Comparison of ENCODE assay signal across 9 mouse cellular contexts in the genomic region with DNA sequence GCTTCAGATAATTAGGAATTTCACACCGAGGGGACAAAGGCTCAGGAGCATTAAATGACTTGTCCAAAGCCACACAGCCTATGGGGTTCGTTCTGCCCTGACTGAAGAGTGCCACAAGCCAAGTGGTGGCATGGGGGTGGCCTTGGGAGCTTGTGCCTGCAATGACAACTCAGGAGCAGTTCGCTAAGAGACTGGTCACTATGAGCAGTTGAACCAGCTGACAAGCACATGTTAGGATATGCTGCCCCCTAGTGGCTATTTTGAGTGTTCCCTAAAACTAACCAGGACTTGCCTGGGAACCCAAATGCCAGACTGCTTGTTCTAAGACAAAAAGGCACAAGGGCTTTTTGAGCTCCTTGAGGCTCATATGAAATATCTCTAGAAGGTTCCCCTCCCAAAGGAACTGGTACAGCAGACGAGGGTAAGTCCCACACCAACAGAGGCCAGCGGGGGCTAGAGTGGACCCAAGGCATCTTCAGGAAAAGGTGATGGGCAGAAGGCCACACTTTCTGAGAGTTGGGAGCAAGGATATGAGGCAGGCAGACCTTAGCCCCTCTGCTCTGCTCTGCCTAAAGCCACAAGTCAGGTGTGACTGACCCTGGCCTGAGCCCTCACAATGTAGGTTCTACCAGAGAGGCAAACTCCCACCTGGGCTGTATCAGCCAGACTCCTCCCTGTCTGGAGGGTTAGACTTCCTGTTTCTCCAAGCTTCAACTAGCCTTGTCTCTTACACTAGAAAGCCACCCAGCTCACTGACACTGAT. TPM values are rescaled to one million over a fixed set of nuclear protein-coding genes. Genes with fewer than 3 reads are reported as not detected.
A peak's percentile ranks its signal among the peaks of the same experiment; 100 is the strongest.
DNase-seq lines count a peak whose midpoint lies in the region; ATAC-seq lines count a peak whose summit lies in the region.
"Had no signal": no experiment of that assay in that cellular context is flagged by ENCODE, and none has a peak within 500 bp of the region (broad histone marks: within the 10 kb centered on the region; RNA-seq: fewer than 3 reads in every experiment).

No protein-coding gene starts in this region.

- no peak overlapping the region for H3K4me2 ChIP-seq in heart, embryonic 11.5 days
- H3K4me2 ChIP-seq: limb, embryonic 15.5 days had no signal

- no peak for ATAC-seq in heart, embryonic 11.5 days (replicated peaks; ENCODE audit: insufficient number of reproducible peaks, low FRiP score, low TSS enrichment)

- DNase-seq in heart, adult 18-20 months: peak; percentile 58 to 81
- peak; percentile 49 for DNase-seq in Muller cell, postnatal 12 days (ENCODE audit: inconsistent ontology term)
- peak; percentile 69 for DNase-seq in cerebellum, adult 8-10 months
- peak; percentile 82 for DNase-seq in forelimb bud, embryonic 11.5 days (ENCODE audit: low read depth, low spot score)
- DNase-seq in kidney, postnatal 4 days: peak; percentile 38 to 62
- peak; percentile 60 for DNase-seq in midbrain, embryonic 10.5 days (ENCODE audit: low spot score)
- DNase-seq in spleen, adult 12 weeks (ENCODE audit: low spot score): peak; percentile 33

- no peaks in the 10 kb centered on the region for H3K9me3 ChIP-seq in heart, embryonic 11.5 days (replicated peaks; ENCODE audit: control insufficient read depth, low read length)
- H3K9me3 ChIP-seq in midbrain, embryonic 10.5 days (replicated peaks): no peaks in the 10 kb centered on the region
- H3K9me3 ChIP-seq: limb, embryonic 15.5 days had no signal

- 35% methylated on average over 5 of the region's 5 CpGs for WGBS in heart, embryonic 11.5 days (ENCODE audit: insufficient replicate concordance)
- WGBS in midbrain, embryonic 10.5 days: 33% methylated on average over 5 of the region's 5 CpGs

- H3K9ac ChIP-seq in heart, embryonic 11.5 days (ENCODE audit: low read depth, low read length): no peak overlapping the region
- H3K9ac ChIP-seq: limb, embryonic 15.5 days had no signal

- no peak overlapping the region for H3K27ac ChIP-seq in heart, embryonic 11.5 days (ENCODE audit: low read depth, low read length)
- H3K27ac ChIP-seq in midbrain, embryonic 10.5 days (replicated peaks): no peak overlapping the region
- H3K27ac ChIP-seq: limb, embryonic 15.5 days had no signal

- no peaks in the 10 kb centered on the region for H3K36me3 ChIP-seq in heart, embryonic 11.5 days (ENCODE audit: control insufficient read depth, insufficient read depth, low read length)
- H3K36me3 ChIP-seq in midbrain, embryonic 10.5 days: no peaks in the 10 kb centered on the region
- H3K36me3 ChIP-seq: limb, embryonic 15.5 days had no signal

- no peaks in the 10 kb centered on the region for H3K4me1 ChIP-seq in heart, embryonic 11.5 days (ENCODE audit: control insufficient read depth, insufficient read depth, low read length)
- peaks cover 3% of the 10 kb centered on the region; the same call in 1 of the 2 replicates for H3K4me1 ChIP-seq in midbrain, embryonic 10.5 days
- H3K4me1 ChIP-seq: limb, embryonic 15.5 days had no signal

- no peaks in the 10 kb centered on the region; the same call in 1 of the 2 replicates for H3K27me3 ChIP-seq in heart, embryonic 11.5 days (ENCODE audit: control insufficient read depth, insufficient read depth, low read length)
- no peaks in the 10 kb centered on the region for H3K27me3 ChIP-seq in midbrain, embryonic 10.5 days (ENCODE audit: low read depth, poor library complexity, severe bottlenecking)
- H3K27me3 ChIP-seq: limb, embryonic 15.5 days had no signal

- H3K4me3 ChIP-seq in heart, embryonic 11.5 days (ENCODE audit: low read depth, low read length): no peak overlapping the region
- no peak overlapping the region for H3K4me3 ChIP-seq in midbrain, embryonic 10.5 days
- H3K4me3 ChIP-seq: limb, embryonic 15.5 days had no signal

RNA-seq across cellular contexts. Expression of gene Mtfp1, which starts 11.7 kb away (rescaled TPM):
- 100 to 1,000 TPM; 133 to 172 TPM for total RNA-seq in heart, adult 18-20 months (2021)
- 20.8 and 21.0 TPM in 2 replicates for polyA plus RNA-seq in heart, embryonic 11.5 days (2014; fragmentation: Nextera tagmentation; extraction: Ambion mirVana)
- 8.1 and 10.3 TPM in 2 replicates for polyA plus RNA-seq in midbrain, embryonic 10.5 days (2016; fragmentation: Nextera tagmentation; extraction: Ambion mirVana)

RNA-seq across cellular contexts. Expression of gene Sec14l3, which starts 18.9 kb away (rescaled TPM):
- 1 to 10 TPM in 1 of 2 experiments, not detected in 1; 6.2 TPM for total RNA-seq in heart, adult 18-20 months (2021)
- polyA plus RNA-seq in heart, embryonic 11.5 days (2014; fragmentation: Nextera tagmentation; extraction: Ambion mirVana): not detected in 2 replicates
- not detected in 2 replicates for polyA plus RNA-seq in midbrain, embryonic 10.5 days (2016; fragmentation: Nextera tagmentation; extraction: Ambion mirVana)
- polyA plus RNA-seq: limb, embryonic 15.5 days had no signal

RNA-seq across cellular contexts. Expression of gene Sec14l2, which starts 39.7 kb away (rescaled TPM):
- total RNA-seq in heart, adult 18-20 months (2021): under 1 TPM; 0.44 to 0.87 TPM
- polyA plus RNA-seq in heart, embryonic 11.5 days (2014; fragmentation: Nextera tagmentation; extraction: Ambion mirVana): 0.93 and 1.1 TPM in 2 replicates
- polyA plus RNA-seq in midbrain, embryonic 10.5 days (2016; fragmentation: Nextera tagmentation; extraction: Ambion mirVana): 2.2 and 2.9 TPM in 2 replicates

RNA-seq across cellular contexts. Expression of gene Rnf215, which starts 51.5 kb away (rescaled TPM):
- total RNA-seq in heart, adult 18-20 months (2021): 10 to 100 TPM; 11.6 to 13.5 TPM
- polyA plus RNA-seq in heart, embryonic 11.5 days (2014; fragmentation: Nextera tagmentation; extraction: Ambion mirVana): 13.7 and 15.3 TPM in 2 replicates
- polyA plus RNA-seq in midbrain, embryonic 10.5 days (2016; fragmentation: Nextera tagmentation; extraction: Ambion mirVana): 21.3 and 29.3 TPM in 2 replicates

RNA-seq across cellular contexts. Expression of gene Sec14l4, which starts 52.2 kb away (rescaled TPM):
- total RNA-seq in heart, adult 18-20 months (2021): under 1 TPM; 0.25 to 0.85 TPM
- polyA plus RNA-seq in heart, embryonic 11.5 days (2014; fragmentation: Nextera tagmentation; extraction: Ambion mirVana): not detected in 2 replicates
- polyA plus RNA-seq in midbrain, embryonic 10.5 days (2016; fragmentation: Nextera tagmentation; extraction: Ambion mirVana): not detected in 2 replicates
